Mouse (Mus musculus) layer of hippocampus, postnatal 10 days (tissue): ENCODE measurements around the gene Depp1. TPM values are rescaled to one million over a fixed set of nuclear protein-coding genes. Genes with fewer than 3 reads are reported as not detected.

Source experiments
- DNase-seq, 2 experiments: peaks; one replicate each; pipeline ENCODE4 v3.0.0; 2021; ENCODE audit warnings: low spot score in 2 of 2
- microRNA-seq, 2 experiments: library from miRNA; unstranded; fragments of <30 nt; microRNA quantifications; one replicate each; pipeline ENCODE4 v1.2.0; 2021
- total RNA-seq, 2 experiments: library from RNA; stranded (reverse); gene quantifications; 2 replicates each; pipeline ENCODE4 v1.2.3; 2021

Depp1 gene
- total RNA-seq, 2 experiments from 2014 or later = 1.7 to 3.9 TPM

DNA sequence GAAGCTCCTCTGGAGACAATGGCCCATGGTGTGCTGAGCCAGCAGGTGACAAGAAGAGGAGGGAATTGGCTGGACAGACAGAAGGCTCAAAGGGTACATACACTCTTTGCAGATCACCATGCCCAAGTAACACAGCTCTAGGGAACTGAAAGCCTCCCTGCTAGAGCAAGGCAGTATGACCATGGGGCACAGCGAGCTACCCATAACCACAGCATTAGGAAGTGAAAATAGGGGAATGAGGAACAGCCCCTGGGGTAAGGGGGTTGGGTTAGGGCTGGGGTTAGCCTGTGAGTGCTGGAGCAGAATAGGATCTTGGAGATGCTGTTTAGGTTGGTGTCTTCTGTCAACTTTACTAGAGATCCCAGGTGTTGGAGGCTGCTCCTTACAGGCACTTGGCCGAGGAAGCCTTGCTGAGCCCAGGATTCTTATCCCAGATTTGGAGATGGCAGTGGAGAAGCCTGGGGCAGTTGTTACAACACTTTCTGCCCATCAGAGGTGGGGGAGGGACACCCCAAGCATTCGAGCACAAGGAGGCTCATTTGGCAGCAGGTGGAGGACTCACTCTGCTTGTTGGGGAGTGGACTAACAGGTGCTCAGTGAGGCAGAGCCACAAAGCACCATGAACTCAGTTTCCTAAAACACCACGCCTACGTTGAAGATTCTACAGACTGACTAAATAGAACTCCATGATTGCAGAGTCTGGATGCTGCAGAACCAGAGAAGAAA is 29.3 kb downstream of the Depp1 start:
- no peak for DNase-seq

- no peak for DNase-seq
These were observed 31.9 kb downstream of the Depp1 start for GRCm38 (mm10) chr6:116682317-116682716.

- DNase-seq = no peak
These were observed 43.2 kb downstream of the Depp1 start for GRCm38 (mm10) chr6:116693639-116694038.

GRCm38 (mm10) chr6:116694346-116694745 is 43.9 kb downstream of the Depp1 start:
- DNase-seq = no peak

DNA sequence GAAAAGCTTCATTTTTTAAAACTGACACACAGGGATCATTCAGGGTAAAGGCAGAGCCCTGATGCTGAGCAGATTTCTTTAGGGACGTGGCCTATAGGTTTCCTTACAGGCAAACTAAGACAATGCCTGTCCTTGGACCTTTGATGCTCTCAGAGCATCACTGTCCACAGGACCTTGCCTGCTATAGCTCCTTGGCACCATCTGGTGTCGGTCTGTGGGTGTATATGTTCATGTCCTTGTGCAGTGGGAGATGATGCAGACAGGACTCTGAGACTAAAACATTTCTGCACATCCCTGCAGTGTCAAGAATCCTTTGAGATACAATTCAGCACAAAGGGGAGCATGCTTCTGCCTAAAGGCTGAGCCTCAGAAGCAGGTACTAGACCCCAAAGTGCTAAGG is 47.0 kb downstream of the Depp1 start:
- DNase-seq = no peak

- no peak for DNase-seq
These were observed 47.6 kb downstream of the Depp1 start for GRCm38 (mm10) chr6:116697896-116698425.

- DNase-seq = no peak
These were observed 50.4 kb downstream of the Depp1 start for GRCm38 (mm10) chr6:116700821-116701220.

Small RNA genes lying within 50 kb of the gene (microRNA-seq; reads per million reads assigned to microRNA genes)
- 0 reads per million in 2 experiments for gene Mir7043

Other genes with a start within 250 kb of the Depp1 start
- 1 to 10 TPM; 1.2 to 3.0 TPM for gene Alox5, start 189.4 kb upstream of the Depp1 start, total RNA-seq
- not detected for gene Olfr211, start 161.5 kb upstream of the Depp1 start, total RNA-seq
- under 1 TPM in 1 of 2 experiments, not detected in 1; 0.16 TPM for gene Olfr212, start 144.1 kb upstream of the Depp1 start, total RNA-seq
- gene Olfr213, start 112.2 kb upstream of the Depp1 start, total RNA-seq = not detected
- gene Gm5580, start 99.5 kb upstream of the Depp1 start, total RNA-seq = 1 to 10 TPM; 2.9 to 3.1 TPM
- gene Olfr214, start 96.4 kb upstream of the Depp1 start, total RNA-seq = not detected
- gene Olfr215, start 66.4 kb upstream of the Depp1 start, total RNA-seq = not detected
- gene Zfp422, start 21.6 kb upstream of the Depp1 start, total RNA-seq = 10 to 100 TPM; 28.9 to 30.0 TPM
- gene Rassf4, start 23.3 kb downstream of the Depp1 start, total RNA-seq = 1 to 10 TPM; 4.3 to 4.8 TPM
- gene Tmem72, start 66.3 kb downstream of the Depp1 start, total RNA-seq = 1 to 10 TPM in 1 of 2 experiments, under 1 TPM in 1; 0.18 to 4.4 TPM